ENCODE assay signal across 16 mouse cellular contexts in genomic region chr11:103733069-103733468, GRCm38 (mm10). TPM values are rescaled to one million over a fixed set of nuclear protein-coding genes. Genes with fewer than 3 reads are reported as not detected.
"Had no signal": no experiment of that assay in that cellular context is flagged by ENCODE, and none has a peak within 500 bp of the region (broad histone marks: within the 10 kb centered on the region; RNA-seq: fewer than 3 reads in every experiment).

No protein-coding gene starts in this region.

- H3K4me3 ChIP-seq: intestine, embryonic 15.5 days; layer of hippocampus, adult 2 months; limb, embryonic 12.5 days; liver, embryonic 13.5 days; lung, embryonic 15.5 days; midbrain, embryonic 12.5 days; neural tube, embryonic 13.5 days had no signal

- ATAC-seq: liver, postnatal 0 days; midbrain, embryonic 16.5 days had no signal

- DNase-seq: kidney, adult 18-20 months; liver; liver, embryonic 13.5 days; liver, postnatal 0 days; spleen, adult 18-20 months; thymus, adult 2 months; thymus, postnatal 25 days had no signal

- H3K27ac ChIP-seq: intestine, embryonic 15.5 days; layer of hippocampus, adult 2 months; limb, embryonic 12.5 days; liver, embryonic 13.5 days; lung, embryonic 15.5 days; midbrain, embryonic 12.5 days; neural tube, embryonic 13.5 days had no signal

- H3K9ac ChIP-seq: intestine, embryonic 15.5 days; limb, embryonic 12.5 days; liver, embryonic 13.5 days; liver, postnatal 0 days; lung, embryonic 15.5 days; midbrain, embryonic 12.5 days; neural tube, embryonic 13.5 days had no signal

- H3K4me1 ChIP-seq: midbrain, embryonic 12.5 days; neural tube, embryonic 13.5 days had no signal

- H3K9me3 ChIP-seq: intestine, embryonic 15.5 days; limb, embryonic 12.5 days; liver, embryonic 13.5 days; lung, embryonic 15.5 days; midbrain, embryonic 12.5 days; neural tube, embryonic 13.5 days had no signal

- H3K27me3 ChIP-seq: intestine, embryonic 15.5 days; lung, embryonic 15.5 days had no signal

- H3K4me2 ChIP-seq: intestine, embryonic 15.5 days; limb, embryonic 12.5 days; liver, embryonic 13.5 days; lung, embryonic 15.5 days; midbrain, embryonic 12.5 days; neural tube, embryonic 13.5 days had no signal

- H3K36me3 ChIP-seq: intestine, embryonic 15.5 days; limb, embryonic 12.5 days; liver, embryonic 13.5 days; lung, embryonic 15.5 days; midbrain, embryonic 12.5 days; neural tube, embryonic 13.5 days had no signal

RNA-seq across cellular contexts. Expression of gene Wnt9b, which starts 16.6 kb away (rescaled TPM):
- total RNA-seq: megakaryocyte-erythroid progenitor cell, adult 5-6 weeks had no signal
- polyA plus RNA-seq: neural tube, embryonic 13.5 days had no signal

RNA-seq across cellular contexts. Expression of gene Wnt3, which starts 40.9 kb away (rescaled TPM):
- total RNA-seq: megakaryocyte-erythroid progenitor cell, adult 5-6 weeks had no signal
- polyA plus RNA-seq: kidney, embryonic 14.5 days; liver, postnatal 0 days had no signal
